Mouse (Mus musculus): Measurements from ENCODE around the gene Camsap2.

DNA sequence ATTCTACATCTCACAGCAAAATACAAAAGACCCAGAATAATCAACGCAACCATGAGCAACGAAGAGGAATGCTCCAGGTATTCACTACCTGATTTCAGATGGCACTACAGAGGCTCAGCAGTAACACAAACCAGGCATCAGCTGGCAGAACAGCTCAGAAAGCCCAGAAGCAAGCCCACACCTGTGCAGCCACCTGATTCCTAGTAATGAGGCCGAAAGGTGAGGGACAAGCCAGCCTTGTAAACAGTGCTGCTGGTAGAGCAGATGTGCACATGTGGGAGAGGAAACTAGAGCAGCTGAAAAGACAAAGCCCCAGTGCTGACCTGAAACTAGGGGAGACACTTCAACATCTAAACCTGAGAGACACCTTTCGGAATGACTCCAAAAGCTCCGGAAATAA is 36.7 kb downstream of the Camsap2 start:
- TF ChIP-seq CTCF (IDR thresholded peaks at IDR 0.05; ENCODE audit: control insufficient read depth, insufficient read depth, insufficient replicate concordance, low read depth, low read length): no peak
- TF ChIP-seq POLR2A (IDR thresholded peaks at IDR 0.05; ENCODE audit: control insufficient read depth, low read depth, low read length): no peak

Data from testis, adult 2 months (tissue).